Mouse (Mus musculus): ENCODE measurements around the gene Rpl7l1.

- TF ChIP-seq CTCF (IDR thresholded peaks at IDR 0.05; ENCODE audit: insufficient read depth, low read depth, low read length): no peak
- no peak for TF ChIP-seq POLR2A (IDR thresholded peaks at IDR 0.05; ENCODE audit: insufficient read depth, low read depth, low read length)
Observed at GRCm38 (mm10) chr17:46781876-46782275, 596 bp downstream of the Rpl7l1 start.
